Mouse (Mus musculus) frontal cortex, adult 2 months (tissue): ENCODE data around the gene Syne1. TPM values are rescaled to one million over a fixed set of nuclear protein-coding genes. Genes with fewer than 3 reads are reported as not detected.
A peak's percentile ranks its signal among the peaks of the same experiment; 100 is the strongest.

ENCODE experiments used
- DNase-seq, 2 experiments: peaks; one replicate each; pipeline ENCODE4 v3.0.0; 2022; ENCODE audit warnings: low spot score in 1 of 2; ENCODE audit errors: extremely low spot score in 1 of 2
- polyA plus RNA-seq: library from polyadenylated mRNA; depleted of rRNA; stranded (reverse); fragments of >200 nt; gene quantifications from 2 replicates; pipeline ENCODE4 v1.2.3, GENCODE M21; 2012

The Syne1 gene
- polyA plus RNA-seq, 1 experiment: 163 TPM

DNA sequence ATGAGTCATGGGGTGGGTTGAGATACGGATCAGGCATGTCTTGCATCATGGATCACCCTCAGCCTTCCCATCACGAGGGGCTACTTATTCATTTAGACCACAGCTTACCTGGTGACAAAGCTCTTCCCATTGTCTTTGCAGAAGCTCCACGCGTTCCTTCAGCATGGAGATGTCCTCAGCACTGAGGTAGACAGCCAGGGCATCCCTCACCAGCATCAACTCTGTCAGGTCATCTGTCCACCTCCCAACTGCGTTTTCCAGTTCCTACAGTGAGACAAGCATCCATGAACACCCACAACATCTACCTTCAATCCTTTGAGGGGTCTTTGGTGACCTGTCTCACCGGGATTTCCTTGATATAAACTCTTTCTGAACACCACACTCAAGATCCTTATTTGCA is 467.6 kb downstream of the Syne1 start:
- no peak for DNase-seq

DNA sequence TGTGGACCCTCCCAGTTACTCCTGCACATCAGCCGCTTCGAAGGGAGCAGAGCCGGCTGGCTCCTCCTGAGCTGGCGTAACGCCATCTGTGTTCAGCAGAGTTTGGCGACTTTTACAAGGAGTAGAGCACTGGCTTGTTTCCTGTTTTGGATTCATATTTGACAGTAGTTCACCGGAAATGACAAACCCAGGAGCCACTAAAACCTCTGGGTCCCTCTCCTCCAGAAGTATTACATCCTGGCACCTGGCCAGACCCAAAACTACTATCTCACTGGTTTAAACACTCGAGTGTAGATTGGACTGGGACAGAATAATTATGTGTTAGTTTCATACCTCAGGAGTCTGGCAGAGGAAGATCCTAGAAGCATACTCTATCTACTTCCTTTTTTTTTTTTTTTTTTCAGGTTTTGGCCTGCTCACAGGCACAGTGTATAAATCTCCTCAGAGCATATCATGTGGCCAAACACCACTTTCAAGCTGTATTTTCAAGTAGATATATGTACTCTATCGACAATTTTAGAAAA is 471.3 kb downstream of the Syne1 start:
- peak in 1 of 2 experiments; percentile 39 for DNase-seq

DNA sequence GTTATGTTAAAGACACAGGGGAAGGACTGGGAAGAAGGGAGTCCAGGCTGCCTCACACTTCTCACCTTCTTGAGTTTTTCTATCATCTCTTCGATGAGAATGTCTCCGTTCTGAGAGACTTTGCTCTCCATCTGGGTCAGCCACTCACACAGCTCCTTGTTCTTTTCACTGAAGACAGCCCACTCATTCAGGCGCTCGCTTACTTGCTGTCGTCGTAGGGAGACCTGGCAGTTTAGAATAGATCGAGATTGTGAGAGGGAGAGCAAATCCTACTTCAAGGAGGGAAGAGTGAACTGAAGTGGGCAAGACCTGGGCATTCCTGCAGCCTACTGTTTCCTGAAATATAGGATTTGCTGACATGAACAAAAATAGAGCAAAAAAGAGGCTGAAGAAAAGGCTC is 475.6 kb downstream of the Syne1 start:
- no peak for DNase-seq

DNA sequence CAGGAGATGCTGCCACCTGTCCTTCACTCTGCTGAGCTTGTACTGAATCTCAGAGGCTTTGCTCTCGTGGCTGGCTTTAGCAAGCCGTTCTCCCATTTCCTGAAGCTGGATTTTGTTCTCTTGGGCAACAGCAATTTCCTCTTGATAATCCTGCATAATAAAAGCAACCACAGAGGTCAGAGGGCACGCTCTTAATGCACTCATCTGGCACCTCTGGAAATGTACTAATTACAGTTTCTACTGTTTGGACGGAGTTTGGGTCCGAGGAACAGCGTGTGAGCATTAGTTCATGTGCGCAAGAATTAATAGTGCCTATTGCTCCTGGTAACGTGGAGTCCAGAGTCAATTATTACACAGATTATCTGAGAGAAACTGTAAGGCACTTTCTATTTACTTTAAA is 479.2 kb downstream of the Syne1 start:
- DNase-seq: no peak

DNA sequence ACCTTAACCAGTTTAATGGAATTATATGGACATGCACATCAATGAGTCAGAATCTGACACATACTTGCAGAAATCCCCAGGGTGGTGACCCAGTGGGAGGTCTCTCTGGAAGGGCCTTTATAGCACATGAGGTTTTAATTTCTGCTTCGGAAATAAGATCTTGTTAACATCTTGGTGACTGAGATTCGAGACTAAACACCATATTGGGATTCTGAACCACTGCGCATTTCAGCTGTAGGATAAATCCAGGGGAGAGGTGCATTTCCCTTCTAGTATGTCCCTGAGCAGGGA is 480.4 kb downstream of the Syne1 start:
- DNase-seq: no peak

DNA sequence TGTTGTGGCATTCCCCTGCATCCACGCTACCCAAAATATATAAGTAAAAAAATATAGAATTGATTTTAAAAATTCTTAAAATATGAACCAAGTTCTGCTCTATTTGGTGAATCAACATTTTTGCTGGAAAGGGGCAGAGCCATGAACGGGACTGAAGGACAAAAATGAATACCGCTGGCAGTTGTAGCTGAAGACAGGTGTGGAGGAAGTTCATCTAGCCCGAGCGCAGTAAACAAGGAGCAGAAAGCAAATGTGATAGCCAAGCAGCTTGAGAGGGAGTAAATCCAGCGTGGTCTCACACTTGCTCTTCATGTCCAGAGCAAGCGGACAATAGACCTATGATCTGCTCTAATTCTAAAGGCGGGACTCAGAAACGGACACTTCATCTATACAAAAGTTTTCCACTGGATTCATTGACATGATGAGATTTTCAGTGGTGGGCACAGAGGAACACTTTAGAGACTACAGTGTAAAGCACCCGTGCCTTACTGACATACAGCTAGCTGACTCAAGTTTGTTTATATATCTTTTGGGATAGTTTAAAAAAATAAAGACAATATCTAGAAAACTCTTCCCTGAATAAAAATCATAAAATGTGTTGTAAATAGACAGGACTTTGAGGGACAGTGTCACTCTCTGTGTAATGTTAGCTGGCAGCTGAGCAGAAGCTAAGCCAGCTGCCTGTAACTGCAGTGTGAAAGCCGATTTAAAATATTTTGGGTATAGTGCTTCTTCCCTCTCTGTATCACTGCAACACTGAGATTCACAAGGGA is 480.9 kb downstream of the Syne1 start:
- no peak for DNase-seq

DNA sequence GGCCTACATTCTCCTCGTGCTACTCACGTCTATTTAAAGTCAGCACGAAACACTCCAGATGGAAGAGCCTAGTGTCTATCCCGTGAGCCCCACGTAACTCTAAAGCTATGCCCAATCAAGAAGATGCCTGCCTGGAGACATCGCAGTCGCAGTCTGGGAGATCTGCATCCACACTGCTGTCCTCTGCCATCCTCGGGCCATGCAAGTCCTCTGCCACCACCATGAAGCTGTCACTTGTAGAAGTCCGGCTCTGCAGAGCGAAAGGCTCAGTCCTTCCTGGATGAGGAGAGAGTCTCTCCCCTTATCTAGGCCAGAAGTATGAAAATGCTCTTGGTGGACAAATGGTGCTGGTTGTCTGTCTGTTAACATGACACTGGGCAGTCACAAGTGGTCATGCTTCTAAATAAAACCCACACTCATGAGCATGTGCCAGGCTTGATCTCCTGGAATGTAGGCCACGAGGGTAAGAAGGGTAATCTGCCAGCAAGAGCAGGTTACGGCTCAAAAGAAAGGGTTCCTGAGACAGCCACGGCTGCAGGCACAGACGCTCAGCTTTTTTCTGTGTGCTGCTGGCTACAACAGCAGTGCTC is 482.5 kb downstream of the Syne1 start, which contains the start of gene Gm10097:
TSS of gene Gm10097 (plus strand) at position 517 of the 590 bp plus-strand sequence.
- DNase-seq: no peak

DNA sequence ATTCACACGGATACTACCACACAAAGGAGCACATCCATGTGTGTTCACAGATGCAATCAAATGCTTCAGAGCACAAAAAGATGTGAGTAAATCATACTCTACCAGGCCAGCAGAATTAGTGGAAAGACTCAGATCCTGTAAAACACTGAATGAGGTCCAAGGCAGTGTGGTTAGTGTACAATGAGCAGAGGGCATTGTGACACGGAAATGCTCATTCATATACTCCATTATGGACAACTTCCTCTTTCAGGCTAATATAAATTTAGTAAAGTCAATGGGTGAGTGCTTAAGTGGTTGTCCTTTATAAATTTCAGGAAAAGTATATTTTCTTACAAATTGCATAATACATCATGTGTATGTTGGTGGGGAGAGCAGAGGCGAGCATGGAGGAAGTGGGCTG is 484.2 kb downstream of the Syne1 start:
- DNase-seq: no peak

DNA sequence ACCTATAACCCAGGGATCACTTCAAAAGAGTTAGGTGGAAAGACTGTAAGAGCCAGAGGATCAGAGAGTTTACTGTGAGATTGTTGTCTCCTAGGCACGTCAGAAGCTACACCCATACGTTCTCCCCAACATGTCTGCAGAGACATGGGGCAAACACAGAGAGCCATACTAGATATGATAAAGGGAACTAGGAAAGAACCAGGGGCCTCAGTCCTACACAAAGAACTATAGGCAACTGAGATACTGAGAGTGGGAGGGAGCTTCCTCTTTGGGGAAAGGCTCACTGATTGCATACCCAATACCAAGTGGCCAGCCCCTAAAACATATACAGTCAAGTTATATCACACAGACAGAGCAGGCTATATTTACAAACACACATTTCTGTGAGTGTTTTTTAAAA is 491.3 kb downstream of the Syne1 start:
- no peak for DNase-seq

DNA sequence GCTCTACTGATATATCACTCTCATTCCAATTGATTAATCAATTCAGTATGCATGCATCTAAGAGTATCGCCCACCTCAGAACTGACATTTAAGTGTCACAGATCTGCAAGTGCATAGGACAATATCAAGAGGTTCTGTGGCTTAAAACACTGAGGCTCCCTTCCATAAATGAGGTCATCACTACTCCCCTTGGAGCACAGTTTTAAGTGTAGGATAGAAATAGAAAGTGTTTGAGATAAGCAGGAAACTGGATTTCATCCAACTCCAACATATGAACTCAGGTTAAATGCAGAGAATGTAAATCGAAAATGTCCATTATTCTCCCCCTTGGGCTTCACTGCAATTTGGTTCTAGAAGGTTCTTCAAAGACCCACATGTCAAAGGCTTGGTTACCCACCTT is 492.4 kb downstream of the Syne1 start:
- DNase-seq: no peak

DNA sequence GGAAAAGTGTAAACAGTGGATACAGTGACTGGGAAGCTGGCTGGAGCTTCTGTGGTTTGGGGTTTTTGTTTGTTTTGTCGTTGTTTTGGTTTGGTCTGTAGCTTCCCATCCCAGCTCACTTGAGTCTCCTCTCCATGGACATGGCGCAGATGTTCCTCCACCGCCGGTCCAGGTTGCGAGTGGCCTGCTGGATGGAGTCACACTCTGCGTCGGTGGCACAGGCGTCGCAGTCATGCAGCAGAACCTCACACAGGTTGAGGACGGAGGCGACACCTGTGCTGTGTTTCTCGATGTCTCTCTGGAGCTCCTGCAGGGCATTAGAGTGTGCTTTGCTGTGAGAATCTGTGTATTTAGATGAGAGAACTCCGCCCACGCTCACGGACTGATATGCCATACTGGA is 493.6 kb downstream of the Syne1 start:
- no peak for DNase-seq

DNA sequence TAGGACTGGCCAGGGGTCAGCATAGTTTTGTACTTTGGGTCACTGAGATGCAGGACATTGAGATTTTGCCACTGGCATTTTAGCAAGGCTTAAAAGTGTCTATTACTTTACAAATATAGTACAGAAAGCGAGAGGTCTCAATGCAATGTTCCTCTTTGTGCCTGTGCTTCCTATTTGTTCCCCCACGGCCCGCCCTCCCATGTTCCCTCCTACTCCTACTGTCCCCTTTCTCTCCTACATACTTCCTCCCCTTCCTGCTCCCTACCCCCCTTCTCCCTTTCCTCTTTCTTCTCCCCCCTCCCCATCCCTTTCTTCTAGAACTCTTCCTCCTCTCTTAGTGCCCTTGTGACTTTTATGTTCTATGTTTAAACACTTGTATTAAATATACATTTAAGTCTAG is 494.3 kb downstream of the Syne1 start:
- no peak for DNase-seq

DNA sequence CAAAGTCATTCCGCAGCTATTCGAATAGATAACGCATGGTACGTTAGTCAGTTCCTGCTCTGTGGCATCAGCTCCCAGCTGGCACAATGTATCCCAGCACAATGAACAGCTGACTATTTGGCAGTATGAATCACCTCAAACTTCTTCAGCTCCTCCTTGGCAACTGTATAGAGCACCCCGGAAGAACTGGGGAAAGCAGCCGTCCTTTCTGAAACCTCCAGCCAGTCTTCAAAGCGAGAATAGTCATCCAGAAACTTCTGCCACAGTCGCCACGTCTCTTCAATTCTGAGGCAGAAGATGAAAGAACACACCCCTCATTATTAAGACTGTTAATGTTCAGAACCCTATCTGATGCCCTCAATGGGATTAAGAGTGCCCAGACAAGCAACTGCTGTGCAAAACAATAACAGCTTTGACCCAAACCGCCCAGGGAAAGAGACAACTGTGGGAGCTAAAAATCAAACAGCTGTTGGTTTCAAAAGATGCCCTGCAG is 495.0 kb downstream of the Syne1 start:
- DNase-seq: peak in 1 of 2 experiments; percentile 16

DNA sequence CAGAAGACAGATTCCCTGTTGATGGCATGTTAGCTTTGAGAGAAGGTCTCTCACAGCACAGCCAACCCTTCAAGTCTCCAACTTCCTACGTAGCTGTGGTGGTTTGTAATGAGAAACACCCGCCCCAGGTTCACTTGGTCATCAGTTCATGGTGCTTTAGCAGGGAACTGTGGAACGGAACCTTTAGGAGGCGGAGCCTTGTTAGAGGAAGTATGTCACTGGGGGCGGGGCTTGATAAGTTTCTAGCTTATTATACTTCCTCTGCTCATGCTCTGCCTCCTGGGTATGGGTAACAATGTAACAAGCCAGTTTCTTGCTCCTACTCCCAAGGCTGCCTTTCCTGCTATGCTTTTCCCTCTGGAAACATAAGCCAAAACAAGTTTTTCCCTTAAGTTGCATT is 505.6 kb downstream of the Syne1 start:
- no peak for DNase-seq

DNA sequence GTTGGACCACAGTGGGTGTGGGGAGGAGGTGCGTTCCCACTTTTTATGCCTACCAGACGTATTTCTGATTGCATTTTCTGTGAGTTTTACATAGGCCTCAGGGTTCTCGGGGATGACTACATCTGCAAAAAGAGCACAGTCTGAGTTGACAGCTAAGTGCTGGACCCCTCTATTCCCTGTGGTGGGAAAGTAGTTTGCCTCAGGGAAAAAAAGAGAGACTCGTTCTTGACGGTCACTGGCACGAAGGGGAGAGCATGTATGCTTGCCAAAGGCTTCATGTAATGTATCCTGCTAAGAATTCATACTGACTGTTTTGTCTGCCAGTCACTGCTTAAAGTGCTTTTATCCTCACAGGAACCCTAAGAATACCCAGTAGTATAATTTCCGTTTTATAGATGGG is 506.1 kb downstream of the Syne1 start:
- no peak for DNase-seq

DNA sequence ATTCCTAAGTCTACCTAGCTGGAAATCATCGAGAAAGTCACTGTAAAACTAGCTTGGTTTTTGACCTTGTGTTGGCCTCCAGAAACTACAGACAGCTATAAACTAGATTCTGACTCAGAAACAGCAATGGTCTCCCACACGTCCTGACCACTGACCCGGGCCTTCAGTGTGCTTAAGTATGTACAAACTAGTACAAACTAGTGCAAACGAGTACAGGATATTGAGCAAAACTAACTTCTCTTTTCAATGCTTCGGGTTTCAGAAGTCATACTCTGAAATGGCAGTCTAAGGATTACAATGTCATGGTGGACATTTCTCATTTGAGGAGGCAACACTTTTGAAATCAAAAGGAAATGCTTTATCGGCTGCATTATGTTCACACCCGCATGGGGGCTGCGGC is 506.8 kb downstream of the Syne1 start:
- DNase-seq: no peak

DNA sequence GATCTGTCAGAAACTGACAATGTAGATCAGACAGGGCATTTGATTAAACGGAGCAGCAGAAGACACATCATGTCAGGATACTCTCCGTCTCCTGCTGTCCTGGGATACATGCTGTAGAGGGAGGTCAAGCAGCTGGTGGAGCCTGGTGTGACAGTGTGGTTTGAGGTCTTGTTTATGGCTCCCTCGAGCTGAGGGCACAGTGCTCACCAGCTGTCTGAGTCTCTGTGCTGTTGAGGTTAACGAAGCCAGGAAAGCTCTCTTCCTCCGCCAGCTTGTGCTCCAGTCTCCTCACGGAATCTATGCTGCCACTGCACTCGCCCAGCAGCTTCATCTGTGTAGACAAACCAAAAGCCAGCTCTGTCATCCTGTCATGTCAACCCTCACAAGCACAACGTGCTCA is 510.0 kb downstream of the Syne1 start:
- DNase-seq: no peak

DNA sequence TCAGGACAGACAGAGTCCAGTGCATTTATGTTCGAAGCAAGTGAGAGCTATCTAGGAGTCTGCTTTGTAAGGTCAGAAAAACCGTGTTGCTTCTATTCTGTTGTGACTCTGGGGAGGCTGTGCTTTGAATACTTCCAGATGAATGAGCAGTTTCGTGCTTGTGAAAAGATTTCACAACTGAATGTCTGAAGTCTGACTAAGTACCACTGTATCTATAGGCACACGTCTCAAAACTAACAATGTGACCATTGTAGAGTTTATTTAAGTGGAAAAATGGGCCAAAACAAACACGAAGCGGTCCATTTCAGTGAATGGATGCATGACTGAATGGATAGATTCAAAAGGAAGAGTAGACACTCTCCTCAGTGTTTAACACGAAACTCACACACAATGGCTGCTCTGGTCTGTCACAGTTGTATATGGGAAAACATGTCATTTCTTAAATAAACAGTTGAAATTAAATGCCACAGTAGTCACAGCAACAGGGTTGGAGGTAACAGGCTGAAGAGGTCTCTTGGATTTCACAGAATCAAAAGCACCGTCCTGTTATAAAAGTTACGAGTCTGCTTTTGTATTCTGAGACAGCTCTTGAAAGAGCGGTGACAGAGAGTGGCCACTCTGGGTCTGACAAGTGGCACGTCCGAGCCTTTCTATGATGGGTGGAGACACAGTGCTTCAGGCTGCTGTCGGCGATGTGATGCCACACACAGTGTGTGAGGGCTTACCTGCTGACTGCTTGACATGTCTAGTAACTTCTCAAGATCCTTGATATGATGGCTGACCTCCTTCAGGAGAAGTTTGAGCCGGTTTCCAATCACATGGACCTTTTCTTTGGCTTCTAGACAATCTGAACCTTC is 518.9 kb downstream of the Syne1 start:
- no peak for DNase-seq

DNA sequence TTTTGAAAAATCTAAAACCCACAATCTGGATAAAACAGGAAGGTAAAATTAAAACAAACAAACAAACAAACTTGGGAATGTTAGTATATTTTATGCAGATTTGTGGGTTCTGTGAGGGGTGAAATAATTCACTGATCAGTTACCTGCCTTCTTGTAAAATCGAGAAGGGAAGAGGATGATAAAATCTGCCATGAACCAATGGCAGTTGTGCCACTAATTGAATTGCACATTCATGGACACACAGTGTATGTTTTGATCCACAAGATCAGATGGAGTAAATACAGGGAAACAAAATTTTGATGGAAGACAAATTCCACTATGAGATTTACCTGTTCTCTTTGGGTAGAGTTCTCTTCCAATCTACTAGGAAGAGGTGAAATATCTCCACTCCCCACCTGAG is 521.4 kb downstream of the Syne1 start:
- DNase-seq: no peak

DNA sequence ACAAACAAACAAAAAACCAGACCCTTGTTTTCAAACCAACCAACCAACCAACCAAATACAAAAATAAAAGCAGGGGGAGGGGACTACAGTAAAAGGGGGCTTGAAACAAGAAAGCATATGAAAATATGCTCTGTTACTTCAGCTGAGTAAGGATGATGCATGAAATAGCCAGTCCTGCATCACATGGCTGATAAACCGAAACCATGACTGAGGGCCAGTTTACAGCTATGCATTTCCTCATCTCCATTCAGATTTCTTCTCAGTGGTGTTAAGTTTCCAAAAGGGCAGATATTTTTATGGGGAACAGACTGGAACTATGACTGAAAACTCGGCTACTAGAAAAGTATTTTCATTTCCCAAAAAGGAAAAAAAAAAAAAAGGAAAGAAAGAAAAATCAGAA is 522.1 kb downstream of the Syne1 start:
- DNase-seq: no peak

DNA sequence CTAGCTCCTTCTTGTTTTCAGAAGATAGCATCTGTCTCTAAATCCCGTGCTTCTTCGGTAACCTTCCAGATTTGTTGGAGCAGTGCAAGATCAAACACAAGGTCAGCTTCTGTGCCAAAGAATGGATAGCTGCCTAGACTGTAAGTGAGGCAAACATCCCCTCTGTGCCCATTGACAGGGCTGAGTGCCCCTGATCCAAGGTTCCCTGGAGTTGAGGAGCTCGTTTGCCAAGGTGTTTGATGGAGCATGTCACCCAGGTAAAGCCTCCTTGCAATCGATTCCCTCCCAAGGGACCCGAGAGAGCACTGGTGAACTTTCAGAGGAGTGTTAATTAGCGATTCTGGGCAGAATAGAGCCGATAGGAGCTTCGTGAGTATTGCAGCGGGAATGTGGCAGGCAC is 523.0 kb downstream of the Syne1 start:
- no peak for DNase-seq
